Mouse (Mus musculus) small intestine, adult 2 months (tissue): ENCODE results near the gene Tbl1xr1. TPM values are rescaled to one million over a fixed set of nuclear protein-coding genes. Genes with fewer than 3 reads are reported as not detected.

Source experiments
- H3K27ac ChIP-seq: fragments of 200-500 bp; 2 replicates; pipeline ENCODE4 v1.5.1; 2012; ENCODE audit warnings: low read depth, low read length, control low read depth, inconsistent platforms; ENCODE audit not compliant: insufficient read depth
- H3K27me3 ChIP-seq: fragments of 200-500 bp; 2 replicates; pipeline ENCODE4 v1.6.1; 2012; ENCODE audit warnings: mild to moderate bottlenecking, moderate library complexity, low read length, inconsistent platforms; ENCODE audit not compliant: control insufficient read depth, insufficient read depth
- H3K36me3 ChIP-seq: fragments of 200-500 bp; 2 replicates; pipeline ENCODE4 v1.6.1; 2012; ENCODE audit warnings: mild to moderate bottlenecking, low read length, control low read depth, inconsistent platforms; ENCODE audit not compliant: control insufficient read depth, insufficient read depth
- H3K4me1 ChIP-seq: fragments of 200-500 bp; 2 replicates; pipeline ENCODE4 v1.6.1; 2012; ENCODE audit warnings: low read length, inconsistent platforms, mixed read lengths; ENCODE audit not compliant: control insufficient read depth, insufficient read depth, insufficient read length
- H3K4me3 ChIP-seq: fragments of 200-500 bp; 2 replicates; pipeline ENCODE4 v1.5.1; 2012; ENCODE audit warnings: low read depth, mild to moderate bottlenecking, control low read depth, inconsistent platforms, low read length, moderate library complexity
- CTCF ChIP-seq: fragments of 200-500 bp; IDR thresholded peaks from 2 replicates; pipeline ENCODE4 v1.5.1; 2012; ENCODE audit warnings: low read depth, mild to moderate bottlenecking, control low read depth, inconsistent platforms, low read length, moderate library complexity, mixed read lengths; ENCODE audit not compliant: insufficient replicate concordance, insufficient read length; ENCODE audit errors: extremely low read depth
- POLR2A ChIP-seq: fragments of 200-500 bp; IDR thresholded peaks from 2 replicates; pipeline ENCODE4 v1.6.1; 2012; ENCODE audit warnings: low read depth, mild to moderate bottlenecking, control low read depth, inconsistent platforms, low read length, moderate library complexity
- WGBS: fragments of 180-500 bp; shearing (Covaris S2); methylation state at CpG from one replicate; pipeline ENCODE4 v1.1.7; 2018; 5-methylcytosine and 5-hydroxymethylcytosine counted together
- polyA plus RNA-seq: library from polyadenylated mRNA; depleted of rRNA; stranded (reverse); fragments of >200 nt; gene quantifications from 2 replicates; pipeline ENCODE4 v1.2.3, GENCODE M21; 2012

Gene Tbl1xr1
- polyA plus RNA-seq, 1 experiment: 15.8 TPM

DNA sequence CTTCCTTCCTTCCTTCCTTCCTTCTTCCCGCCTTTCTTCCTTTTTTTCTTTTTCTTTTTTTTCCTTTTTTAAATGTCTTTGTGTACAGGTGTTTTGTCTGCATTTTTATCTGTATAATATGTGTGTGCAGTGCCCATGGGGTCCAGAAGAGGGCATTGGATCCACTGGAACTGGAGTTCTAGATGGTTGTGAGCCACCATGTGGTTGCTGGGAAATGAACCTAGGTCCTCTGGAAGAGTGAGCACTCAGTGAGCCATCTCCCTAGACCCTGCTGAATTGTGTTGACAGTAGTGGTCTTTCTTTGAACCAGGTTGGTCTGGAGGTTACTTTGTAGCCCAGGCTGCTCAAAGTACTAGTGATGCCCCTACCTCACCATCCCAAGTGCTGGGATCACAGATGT, 33.2 kb downstream of the Tbl1xr1 start:
- WGBS: 91% methylated on average over 1 of the region's 1 CpGs
- TF ChIP-seq POLR2A (no peak), CTCF (no peak)
- no peaks in the 10 kb centered on the region for H3K36me3 ChIP-seq
- H3K4me1 ChIP-seq: peaks cover 5% of the 10 kb centered on the region; the same call in 1 of the 2 replicates
- no peaks in the 10 kb centered on the region for H3K27me3 ChIP-seq
- no peak overlapping the region for H3K27ac ChIP-seq
- no peak overlapping the region for H3K4me3 ChIP-seq

DNA sequence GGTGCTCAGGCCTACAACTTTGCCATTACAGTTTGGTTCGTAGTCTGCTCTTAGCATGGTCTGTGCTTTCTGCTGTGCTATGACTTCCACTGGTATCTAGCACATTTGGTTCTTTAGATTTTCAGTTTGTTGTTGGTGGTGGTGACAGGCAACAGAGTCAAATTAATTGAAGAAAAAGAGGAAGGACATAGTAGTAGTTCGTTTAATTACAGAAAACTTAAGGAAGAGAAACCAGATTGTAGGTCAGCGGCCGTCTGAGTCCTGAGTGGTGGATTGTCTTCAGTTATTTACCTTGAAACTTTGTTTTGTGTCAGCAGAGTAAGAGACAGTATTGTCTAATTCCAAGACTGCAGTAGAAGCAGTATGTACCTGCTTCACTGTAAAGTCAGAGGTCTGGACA, 37.3 kb downstream of the Tbl1xr1 start:
- Histone ChIP-seq H3K4me3 (no peak overlapping the region), H3K27me3 (no peaks in the 10 kb centered on the region), H3K4me1 (peaks cover 10% of the 10 kb centered on the region; the same call in 1 of the 2 replicates), H3K36me3 (no peaks in the 10 kb centered on the region), H3K27ac (no peak overlapping the region)
- 83% methylated on average over 4 of the region's 4 CpGs for whole genome bisulfite sequencing
- TF ChIP-seq POLR2A (no peak), CTCF (no peak)

DNA sequence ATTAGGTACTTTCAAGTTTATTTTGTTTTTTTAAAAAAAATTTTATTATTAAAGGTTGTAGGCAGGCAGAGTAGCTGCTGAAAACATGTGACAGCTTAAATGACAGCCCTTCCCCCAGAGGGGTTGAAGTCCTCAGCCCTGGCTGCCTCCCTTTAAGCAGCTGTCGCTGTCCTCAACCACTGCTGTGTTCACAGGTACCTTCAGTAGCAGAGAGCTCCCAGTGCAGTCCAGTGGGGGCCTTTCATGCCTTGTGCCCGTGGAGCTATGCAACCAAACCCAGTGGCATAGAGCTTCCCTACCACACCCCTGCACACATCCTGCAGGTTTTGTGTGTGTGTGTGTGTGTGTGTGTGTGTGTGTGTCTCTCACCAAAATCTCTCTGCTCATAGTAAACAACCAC, 38.8 kb downstream of the Tbl1xr1 start:
- TF ChIP-seq POLR2A: no peak
- TF ChIP-seq CTCF: no peak
- 13% methylated on average over 2 of the region's 2 CpGs for WGBS
- H3K36me3 ChIP-seq: no peaks in the 10 kb centered on the region
- H3K4me1 ChIP-seq: peaks cover 10% of the 10 kb centered on the region; the same call in 1 of the 2 replicates
- H3K27me3 ChIP-seq: no peaks in the 10 kb centered on the region
- H3K4me3 ChIP-seq: no peak overlapping the region
- H3K27ac ChIP-seq: no peak overlapping the region

DNA sequence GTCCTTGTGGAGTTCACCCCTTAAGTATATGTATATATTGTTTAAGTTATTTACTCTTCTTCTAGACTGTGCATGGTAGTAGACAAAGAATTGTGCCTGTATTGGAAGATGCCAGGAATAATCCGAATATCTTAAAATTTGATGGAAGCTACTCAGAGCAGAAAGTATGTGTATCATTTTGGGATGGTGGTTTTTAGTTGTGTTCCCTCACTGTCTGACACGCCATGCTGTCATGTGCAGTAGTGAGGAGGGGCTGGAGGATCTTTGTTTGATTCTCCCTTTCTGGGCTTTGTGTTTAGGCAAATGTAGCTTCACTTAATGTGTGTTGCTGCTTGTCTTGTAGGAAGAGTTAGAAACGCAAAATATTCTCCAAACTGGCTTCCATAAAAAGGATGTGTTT, 39.2 kb downstream of the Tbl1xr1 start:
- 84% methylated on average over 3 of the region's 3 CpGs for WGBS
- TF ChIP-seq CTCF (no peak), POLR2A (no peak)
- no peak overlapping the region for H3K27ac ChIP-seq
- H3K4me3 ChIP-seq: no peak overlapping the region
- H3K4me1 ChIP-seq: peaks cover 10% of the 10 kb centered on the region; the same call in 1 of the 2 replicates
- H3K36me3 ChIP-seq: no peaks in the 10 kb centered on the region
- H3K27me3 ChIP-seq: no peaks in the 10 kb centered on the region

DNA sequence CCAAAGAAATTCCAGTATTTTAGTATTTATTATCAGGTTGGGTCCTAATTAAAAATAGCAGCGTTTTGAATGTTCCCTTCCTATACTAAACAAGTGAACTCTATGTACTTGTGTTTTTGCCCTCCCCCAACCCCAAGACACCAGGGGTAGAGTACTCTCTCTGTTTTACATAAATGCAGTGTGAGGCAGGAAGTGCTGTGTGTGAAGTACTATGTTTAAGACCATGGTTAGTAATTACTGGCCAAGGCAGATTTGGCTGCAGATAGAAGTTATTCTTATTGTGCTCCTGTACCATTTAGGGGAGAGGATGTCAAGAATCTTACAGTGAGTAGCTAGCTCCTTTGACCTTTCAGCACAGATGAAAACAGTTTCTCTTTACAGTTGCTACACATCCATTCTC, 39.7 kb downstream of the Tbl1xr1 start:
- Histone ChIP-seq H3K4me1 (peaks cover 10% of the 10 kb centered on the region; the same call in 1 of the 2 replicates), H3K27ac (no peak overlapping the region), H3K27me3 (no peaks in the 10 kb centered on the region), H3K36me3 (no peaks in the 10 kb centered on the region), H3K4me3 (no peak overlapping the region)
- WGBS: 69% methylated on average over 1 of the region's 1 CpGs
- no peak for TF ChIP-seq CTCF
- TF ChIP-seq POLR2A: no peak

DNA sequence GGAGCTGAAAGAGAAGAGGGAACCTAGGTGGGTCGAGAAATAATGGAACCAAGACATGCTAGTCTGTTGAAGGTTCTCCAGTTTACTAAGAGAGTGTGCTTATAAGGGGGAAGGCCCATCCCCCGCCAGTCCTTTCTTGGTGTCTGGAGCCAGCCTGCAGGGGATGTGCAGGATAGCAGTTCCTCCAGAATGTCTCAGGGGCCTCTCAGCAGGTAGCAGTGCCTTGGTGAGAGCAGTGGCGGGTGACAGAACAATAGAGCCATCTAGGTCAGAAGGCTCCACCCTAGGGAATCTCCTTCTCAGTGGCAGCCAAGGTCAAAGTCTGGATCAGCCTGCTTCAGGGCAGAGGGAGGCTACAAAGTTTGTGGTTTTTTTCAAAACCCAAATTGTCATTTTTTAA, 45.3 kb downstream of the Tbl1xr1 start:
- Histone ChIP-seq H3K4me1 (peaks cover 11% of the 10 kb centered on the region; the same call in 1 of the 2 replicates), H3K36me3 (no peaks in the 10 kb centered on the region), H3K4me3 (no peak overlapping the region), H3K27ac (no peak overlapping the region), H3K27me3 (no peaks in the 10 kb centered on the region)
- no peak for TF ChIP-seq POLR2A
- TF ChIP-seq CTCF: no peak
- 42% methylated on average over 3 of the region's 3 CpGs for WGBS

DNA sequence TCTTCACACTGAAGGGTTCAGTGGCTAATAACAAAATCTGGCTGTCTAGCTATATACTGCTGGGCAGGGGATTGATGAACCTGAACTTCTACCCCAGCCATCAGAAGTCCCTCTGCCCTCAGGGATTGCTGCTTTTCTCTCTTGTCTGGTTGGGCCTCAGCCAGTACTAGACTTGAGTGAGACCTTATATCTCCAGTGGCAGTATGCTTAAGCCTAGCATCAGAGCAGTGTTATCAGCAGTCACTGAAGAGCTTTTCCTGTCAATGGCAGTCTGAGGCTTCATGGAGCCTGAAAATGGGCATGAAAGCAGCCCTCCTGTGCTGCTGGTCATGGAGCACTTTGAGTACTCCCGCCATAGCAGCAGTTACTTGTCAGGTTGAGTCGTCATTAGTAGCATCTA, 46.7 kb downstream of the Tbl1xr1 start:
- Histone ChIP-seq H3K27me3 (no peaks in the 10 kb centered on the region), H3K4me3 (no peak overlapping the region), H3K4me1 (peaks cover 11% of the 10 kb centered on the region; the same call in 1 of the 2 replicates), H3K36me3 (no peaks in the 10 kb centered on the region), H3K27ac (no peak overlapping the region)
- no peak for TF ChIP-seq CTCF
- no peak for TF ChIP-seq POLR2A
- 59% methylated on average over 2 of the region's 2 CpGs for WGBS

DNA sequence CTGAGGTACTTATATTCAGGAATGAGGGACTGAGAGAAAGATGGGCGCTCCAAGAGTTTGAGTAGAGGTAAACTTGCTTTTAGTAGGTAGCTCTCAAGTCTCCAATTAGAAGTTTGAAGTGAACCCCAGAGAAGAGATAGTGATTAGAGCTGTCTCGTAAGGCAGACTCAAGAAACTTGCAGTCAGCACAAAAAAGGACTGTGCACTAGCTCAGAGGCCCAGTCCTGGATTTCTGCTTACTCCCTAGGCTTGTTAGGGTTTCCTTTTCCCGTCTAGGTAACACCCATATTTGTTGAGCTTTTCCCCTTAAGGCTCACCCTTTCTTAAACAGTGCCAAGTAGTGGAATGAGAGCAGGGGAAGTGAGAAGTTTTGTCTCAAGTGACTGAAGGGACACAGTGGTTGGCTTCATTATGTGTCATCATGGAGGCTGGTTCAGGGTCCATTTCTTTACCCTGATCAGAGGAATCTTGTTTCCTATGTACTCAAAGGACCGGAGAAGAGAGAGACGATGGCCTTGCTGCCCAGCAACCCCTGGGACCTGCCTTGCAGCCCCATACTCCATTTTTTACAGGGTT, 49.9 kb downstream of the Tbl1xr1 start:
- TF ChIP-seq CTCF (no peak), POLR2A (no peak)
- no peaks in the 10 kb centered on the region for H3K36me3 ChIP-seq
- H3K27me3 ChIP-seq: no peaks in the 10 kb centered on the region
- no peak overlapping the region for H3K4me3 ChIP-seq
- H3K4me1 ChIP-seq: peaks cover 10% of the 10 kb centered on the region; the same call in 1 of the 2 replicates
- no peak overlapping the region for H3K27ac ChIP-seq
- 82% methylated on average over 5 of the region's 5 CpGs for WGBS
